Mouse (Mus musculus) brain, embryonic 18.5 days (tissue): Measurements from ENCODE around the gene N4bp2.
"Not testable (repeated sequence)": the region's sequence is repeated elsewhere in the genome, so short reads cannot be mapped to it uniquely, and the experiment has no call there.

Experiments used
- DNase-seq: peaks from one replicate; pipeline ENCODE4 v3.0.0-alpha.2; 2012; ENCODE audit warnings: low read depth, low spot score

The N4bp2 gene

GRCm38 (mm10) chr5:65763088-65763915 lies at the start of gene N4bp2:
TSS of gene N4bp2 (plus strand) at chr5:65763521.
- DNase-seq: peak; percentile 36

GRCm38 (mm10) chr5:65715084-65715483 lies 48.2 kb upstream of the N4bp2 start:
- no peak for DNase-seq

DNA sequence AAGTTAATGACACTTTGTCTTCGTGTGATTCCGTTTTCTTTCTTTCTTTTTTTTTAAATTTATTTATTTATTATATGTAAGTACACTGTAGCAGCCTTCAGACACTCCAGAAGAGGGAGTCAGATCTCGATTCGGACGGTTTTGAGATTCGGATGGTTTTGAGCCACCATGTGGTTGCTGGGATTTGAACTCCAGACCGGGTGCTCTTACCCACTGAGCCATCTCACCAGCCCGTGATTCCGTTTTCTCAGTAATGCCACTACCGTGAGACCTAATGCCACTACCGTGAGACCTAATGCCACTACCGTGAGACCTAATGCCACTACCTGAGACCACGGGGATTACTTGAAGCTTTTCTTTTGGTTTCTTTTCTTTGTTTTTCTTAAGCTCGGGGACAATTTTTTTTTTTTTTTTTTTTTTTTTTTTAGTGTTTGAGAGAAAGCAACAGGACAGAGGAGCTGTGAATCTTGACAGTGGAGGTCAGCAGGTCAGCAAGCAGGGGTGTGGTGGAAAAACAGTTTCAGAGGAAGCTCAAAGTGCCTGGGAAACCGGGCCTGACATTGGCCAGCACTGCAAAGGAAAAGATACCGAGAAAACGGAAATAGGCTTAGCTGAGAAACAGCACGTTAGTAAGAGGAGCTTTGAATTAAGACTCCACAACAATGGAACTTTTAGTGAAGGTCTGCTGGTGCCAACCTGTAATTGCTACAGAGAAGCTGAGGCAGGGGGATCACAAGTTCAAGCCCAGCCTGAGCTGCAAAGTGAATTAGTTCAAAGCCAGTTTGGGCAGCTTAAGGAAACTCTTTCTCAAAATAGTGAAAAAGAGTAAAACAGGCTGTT lies 46.0 kb upstream of the N4bp2 start:
- DNase-seq: no peak

- DNase-seq: not testable (repeated sequence)
Observed at GRCm38 (mm10) chr5:65717903-65718211, 45.5 kb upstream of the N4bp2 start.

DNA sequence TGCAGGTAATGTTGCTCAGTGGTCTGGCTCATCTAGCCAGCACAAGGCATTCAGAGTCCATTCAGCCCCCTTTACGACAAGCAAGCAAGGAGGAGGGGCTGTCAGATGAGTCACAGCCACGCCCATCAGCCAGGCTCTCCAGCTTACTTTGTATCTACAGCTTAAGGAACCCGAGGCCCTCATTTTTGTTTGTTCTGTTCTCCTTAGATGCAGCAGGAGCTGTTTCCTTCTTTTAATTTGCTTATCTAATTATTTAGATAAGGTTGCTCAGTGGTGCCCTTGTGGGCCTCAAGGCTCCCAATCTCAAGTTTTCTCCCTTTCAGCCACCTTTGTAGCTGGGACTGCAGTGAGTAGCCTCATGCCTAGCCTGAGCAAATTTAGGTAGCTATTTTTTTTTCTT lies 45.0 kb upstream of the N4bp2 start:
- DNase-seq: no peak

GRCm38 (mm10) chr5:65724311-65725054 lies 38.8 kb upstream of the N4bp2 start:
- peak; percentile 40 for DNase-seq

GRCm38 (mm10) chr5:65731173-65732007 lies 31.9 kb upstream of the N4bp2 start:
- DNase-seq: no peak

- no peak for DNase-seq
Observed at GRCm38 (mm10) chr5:65735601-65736000, 27.7 kb upstream of the N4bp2 start.

DNA sequence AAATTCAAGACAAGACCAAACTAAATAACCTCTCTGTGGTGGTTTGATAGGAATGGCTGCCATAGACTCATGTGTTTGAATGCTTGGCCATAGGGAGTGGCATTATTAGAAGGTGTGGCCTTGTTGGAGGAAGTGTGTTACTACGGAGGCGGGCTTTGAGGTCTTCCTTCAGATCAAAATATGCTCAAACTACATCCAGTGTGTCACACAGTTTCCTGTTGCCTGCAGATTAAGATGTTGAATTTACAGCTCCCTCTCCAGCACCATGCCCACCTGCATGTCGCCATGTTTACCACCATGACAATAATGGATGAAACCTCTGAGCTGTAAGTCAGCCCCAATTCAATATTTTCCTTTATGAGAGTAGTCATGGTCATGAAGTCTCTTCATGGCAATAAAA lies 24.0 kb upstream of the N4bp2 start:
- no peak for DNase-seq

DNA sequence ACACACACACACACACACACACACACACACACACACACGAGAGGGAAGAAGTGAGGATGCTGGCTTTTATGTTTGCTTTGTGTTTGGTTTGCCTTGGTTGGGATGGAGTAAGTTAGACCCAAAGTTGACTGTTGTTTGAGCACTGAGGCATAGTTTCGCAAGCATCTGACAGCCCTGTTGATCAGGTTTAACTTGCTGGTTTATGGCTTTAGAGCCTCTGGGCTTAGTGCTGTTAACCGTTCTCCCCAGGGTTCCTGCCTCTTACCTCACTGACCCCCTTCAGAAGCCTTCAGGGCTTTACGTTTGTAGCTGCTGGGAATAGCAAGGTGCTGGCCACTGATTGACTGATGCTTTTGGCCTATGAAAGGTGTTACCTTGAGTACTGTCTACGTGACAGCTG lies 16.4 kb upstream of the N4bp2 start:
- no peak for DNase-seq

GRCm38 (mm10) chr5:65748386-65748785 lies 14.9 kb upstream of the N4bp2 start:
- no peak for DNase-seq

DNA sequence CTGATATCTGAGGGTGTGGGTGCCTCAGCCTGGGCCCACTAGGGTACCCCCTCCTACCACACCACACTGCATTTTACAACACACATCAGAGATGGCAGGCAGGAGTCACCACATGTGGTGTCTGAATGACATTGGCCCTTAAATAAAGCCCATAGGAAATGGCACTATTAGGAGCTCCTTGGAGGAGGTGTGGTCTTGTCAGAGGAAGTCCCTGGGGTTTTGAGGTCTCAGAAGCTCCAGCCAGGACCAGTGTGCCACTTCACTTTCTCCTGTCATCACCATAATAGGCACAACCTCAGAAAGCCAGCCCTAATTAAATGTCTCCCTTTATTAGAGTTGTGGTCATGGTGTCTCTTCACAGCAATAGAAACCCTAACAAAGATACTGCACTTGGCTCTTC lies 14.4 kb upstream of the N4bp2 start:
- no peak for DNase-seq

- no peak for DNase-seq
Observed at GRCm38 (mm10) chr5:65752021-65752420, 11.3 kb upstream of the N4bp2 start.

DNA sequence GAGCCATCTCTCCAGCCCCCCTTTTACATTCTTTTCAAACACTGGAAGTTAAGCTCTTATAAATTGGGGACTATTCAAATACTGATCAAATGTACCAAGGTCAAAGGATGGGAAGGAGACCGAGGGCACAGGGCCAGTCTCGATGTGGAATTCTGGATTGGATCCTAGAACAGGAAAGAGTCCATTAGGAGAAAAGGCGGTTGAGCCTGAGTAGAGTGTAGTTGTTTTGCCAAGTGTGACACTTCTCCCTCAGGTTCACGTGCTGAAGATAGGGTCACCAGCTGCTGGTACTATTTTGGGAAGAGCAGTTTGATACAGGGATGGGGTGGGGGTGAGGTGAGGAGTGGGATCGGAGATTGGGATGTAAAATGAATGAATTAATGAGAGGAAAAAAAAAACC lies 7.5 kb upstream of the N4bp2 start:
- DNase-seq: no peak

- DNase-seq: no peak
Observed at GRCm38 (mm10) chr5:65757110-65757509, 6.2 kb upstream of the N4bp2 start.

DNA sequence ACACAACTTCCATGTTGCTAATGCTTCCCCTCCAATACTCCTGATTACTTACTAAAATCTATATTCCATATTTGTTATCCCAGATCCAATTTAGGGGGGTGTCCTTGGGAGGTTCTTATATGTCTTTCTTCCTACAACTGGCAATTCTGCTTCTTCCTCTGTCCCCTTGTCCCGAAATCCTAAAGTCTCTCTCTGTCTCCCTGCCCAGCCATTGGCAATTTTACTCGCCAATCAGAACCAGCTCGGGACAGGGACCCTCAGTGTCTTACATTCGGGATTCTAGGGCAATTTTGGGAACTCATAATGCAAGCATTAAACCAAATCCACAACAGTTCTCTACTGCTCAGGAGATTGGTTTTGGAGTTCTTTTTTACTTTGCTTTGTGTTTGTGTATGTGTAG lies 3.3 kb upstream of the N4bp2 start:
- DNase-seq: no peak

GRCm38 (mm10) chr5:65760599-65760998 lies 2.7 kb upstream of the N4bp2 start:
- DNase-seq: no peak

GRCm38 (mm10) chr5:65761020-65761419 lies 2.3 kb upstream of the N4bp2 start:
- DNase-seq: no peak

- peak; percentile 20 for DNase-seq
Observed at GRCm38 (mm10) chr5:65761921-65762320, 1.4 kb upstream of the N4bp2 start.

DNA sequence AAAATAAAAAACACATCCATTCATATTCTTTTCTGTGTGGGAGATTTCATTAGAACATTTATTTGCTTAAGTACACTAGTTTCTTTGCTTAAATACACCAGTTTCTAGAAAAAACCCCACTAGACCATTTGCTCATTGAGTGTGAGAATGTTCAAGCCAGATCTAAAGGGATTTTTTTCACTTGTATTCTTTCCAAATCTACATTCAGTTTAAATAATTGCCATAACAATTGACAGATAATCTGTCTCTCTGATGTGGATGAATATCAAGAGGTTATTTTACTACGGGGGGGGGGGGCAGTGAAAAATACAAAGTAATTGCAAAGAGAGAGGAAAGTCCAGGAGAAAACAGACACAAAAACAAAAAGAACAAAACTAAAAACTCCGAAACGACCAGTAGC lies 635 bp upstream of the N4bp2 start:
- no peak for DNase-seq
